Mouse (Mus musculus) urinary bladder, postnatal 36 days (tissue): ENCODE results near the gene Mrpl17.
"Not testable (repeated sequence)": the region's sequence is repeated elsewhere in the genome, so short reads cannot be mapped to it uniquely, and the experiment has no call there.

Experiments
- DNase-seq, 2 experiments: peaks; one replicate each; pipeline ENCODE4 v3.0.0; 2022; ENCODE audit warnings: low spot score in 2 of 2, mixed read lengths in 1 of 2

Gene Mrpl17

GRCm38 (mm10) chr7:105810877-105811489, at the start of gene Mrpl17:
Gene Mrpl17, minus strand, starts transcription at chr7:105811099.
- peak; percentile 99 to 100 for DNase-seq

DNA sequence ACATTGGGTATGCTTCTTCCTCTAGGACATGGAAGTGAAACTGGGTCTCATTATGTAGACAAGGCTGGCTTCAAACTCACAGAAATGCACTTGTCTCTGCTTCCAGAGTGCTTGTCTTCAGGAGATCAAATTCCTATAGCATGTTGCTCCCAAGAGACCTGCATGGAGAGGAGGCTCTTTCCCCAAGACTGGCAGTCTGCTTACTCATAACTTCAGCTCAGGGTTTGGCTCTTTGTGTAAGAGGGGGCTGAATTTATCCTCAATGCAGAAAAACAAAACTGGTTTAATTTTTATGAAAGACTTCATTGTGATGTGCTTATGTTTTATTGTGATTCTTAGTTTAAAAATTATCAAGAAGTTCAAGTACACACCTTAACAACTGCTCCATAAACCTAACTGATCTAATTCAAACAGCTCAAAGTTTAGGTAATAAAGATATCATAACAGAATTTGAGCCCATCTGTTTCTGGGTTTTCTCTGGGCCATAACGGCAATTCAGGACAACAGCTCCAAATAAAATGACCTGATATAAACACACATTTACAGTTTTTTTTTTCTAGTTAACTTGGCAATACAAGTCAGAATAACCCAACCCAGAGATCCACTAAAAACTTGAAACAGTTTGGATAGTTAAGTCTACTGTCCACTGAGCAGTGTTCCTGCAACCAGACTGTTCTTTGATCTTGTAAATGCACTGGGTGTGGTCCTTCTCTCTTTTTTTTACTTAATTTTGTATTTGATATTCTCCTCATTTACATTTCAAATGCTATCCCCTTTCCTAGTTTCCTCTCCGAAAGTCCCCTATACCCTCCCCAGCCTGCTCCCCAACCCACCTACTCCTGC, 45.0 kb upstream of the Mrpl17 start:
- DNase-seq: not testable (repeated sequence)

DNA sequence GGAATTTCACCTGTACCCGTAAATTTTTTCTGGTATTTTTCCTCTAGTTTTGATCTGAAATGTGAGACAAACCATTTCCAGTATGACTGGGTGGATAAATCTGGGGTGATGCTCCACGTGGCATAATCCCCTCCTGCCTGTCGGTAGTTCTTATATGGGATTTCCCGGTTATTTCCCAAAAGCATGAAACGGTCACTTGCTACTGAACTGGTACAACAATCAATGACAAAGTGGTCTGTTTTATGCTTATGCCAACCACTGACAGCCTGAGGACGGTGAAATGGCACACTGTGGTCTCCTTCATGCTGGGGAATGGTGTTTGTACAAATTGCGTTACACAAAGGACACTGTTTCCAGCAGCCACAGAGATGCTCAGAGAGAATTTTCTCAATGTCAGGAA, 13.4 kb upstream of the Mrpl17 start:
- DNase-seq: no peak

- no peak for DNase-seq
Measured at GRCm38 (mm10) chr7:105818483-105818882, 7.6 kb upstream of the Mrpl17 start.

GRCm38 (mm10) chr7:105816736-105817135, 5.8 kb upstream of the Mrpl17 start:
- DNase-seq: no peak

- DNase-seq: no peak
Measured at GRCm38 (mm10) chr7:105813326-105813725, 2.4 kb upstream of the Mrpl17 start.

- DNase-seq: no peak
Measured at GRCm38 (mm10) chr7:105812566-105812965, 1.7 kb upstream of the Mrpl17 start.

DNA sequence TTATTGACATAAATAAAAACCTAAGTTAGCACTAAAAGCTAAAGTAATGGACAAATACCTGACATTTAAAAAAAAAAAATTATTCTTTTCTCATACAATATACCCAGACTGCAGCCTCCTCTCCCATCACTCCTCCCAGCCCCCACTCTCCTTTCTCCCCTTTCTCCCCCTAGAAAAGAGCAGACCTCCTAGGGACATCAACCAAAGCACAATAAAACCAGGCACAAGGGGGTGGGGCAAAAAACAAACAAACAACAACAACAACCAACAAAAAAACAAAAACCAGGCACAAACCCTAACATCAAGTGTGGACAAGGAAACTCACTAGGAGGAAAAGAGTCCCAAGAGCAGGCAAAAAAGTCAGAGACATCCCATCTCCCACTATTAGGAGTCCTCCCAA, 617 bp upstream of the Mrpl17 start:
- DNase-seq: no peak

DNA sequence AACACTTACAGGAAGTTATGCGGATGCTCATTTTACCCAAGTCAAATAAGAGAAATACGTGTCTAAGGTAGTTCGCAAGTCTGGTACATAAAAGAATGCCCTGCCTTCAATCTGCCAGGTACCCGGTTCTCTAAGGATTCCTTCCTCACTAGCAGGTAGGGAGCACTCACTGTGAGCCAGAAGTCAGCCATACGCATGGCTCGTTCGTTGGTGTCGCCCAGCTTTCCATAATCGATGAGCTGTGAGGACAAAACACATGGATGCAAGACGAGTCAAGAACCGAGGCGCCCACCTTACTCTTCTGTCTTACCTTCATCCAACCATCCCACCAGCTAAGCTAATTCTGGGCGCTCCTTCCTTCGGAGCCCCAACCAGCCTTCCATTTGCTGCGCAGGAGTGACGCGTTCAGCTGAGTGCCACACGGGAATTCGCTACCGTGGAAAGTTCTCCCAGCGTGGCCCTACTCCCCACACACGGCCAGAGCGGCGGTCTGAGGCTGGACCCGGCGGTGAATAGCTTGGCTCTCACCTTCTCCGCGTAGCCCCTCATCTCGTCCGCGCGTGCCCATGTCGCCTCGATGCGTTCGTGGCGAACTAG, 521 bp downstream of the Mrpl17 start:
- DNase-seq: no peak

DNA sequence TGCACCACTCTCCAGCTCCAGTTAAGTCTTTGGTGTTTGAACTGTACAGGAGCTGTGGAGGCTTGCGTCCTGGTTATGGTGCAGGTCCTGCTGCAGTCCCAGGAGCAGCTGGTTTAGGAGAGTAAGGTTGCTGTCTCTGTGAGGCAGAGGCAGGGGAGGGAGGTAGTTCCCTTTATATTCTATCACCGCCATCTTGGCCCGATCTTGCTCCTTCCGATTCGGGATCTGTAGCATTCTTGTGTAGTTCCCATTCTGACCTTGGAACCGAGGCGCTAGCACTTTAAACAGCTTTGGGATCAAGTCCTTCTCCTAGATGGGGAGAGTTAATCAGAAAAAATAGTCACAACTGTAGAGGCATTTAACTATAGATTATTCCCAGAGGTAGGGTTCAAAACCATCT, 1.1 kb downstream of the Mrpl17 start:
- DNase-seq: no peak

DNA sequence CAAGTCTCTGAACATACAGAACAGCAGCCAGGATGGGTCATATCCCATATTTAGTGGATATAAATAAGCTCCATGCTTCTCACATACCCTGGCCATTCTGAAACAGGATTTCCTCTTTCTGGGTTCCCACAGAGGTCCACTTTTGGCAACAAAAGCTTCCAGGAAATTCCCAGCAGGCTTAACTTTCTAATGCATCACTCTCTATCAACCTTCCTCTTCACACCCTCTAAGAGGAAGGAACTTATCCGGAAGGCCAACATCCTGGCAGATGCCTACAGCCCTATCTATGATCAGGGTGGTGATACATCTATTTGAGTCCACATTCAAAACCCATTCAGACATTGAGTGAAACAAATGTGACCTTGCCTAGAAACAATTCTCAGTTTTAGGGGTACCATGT, 2.5 kb downstream of the Mrpl17 start:
- DNase-seq: no peak

DNA sequence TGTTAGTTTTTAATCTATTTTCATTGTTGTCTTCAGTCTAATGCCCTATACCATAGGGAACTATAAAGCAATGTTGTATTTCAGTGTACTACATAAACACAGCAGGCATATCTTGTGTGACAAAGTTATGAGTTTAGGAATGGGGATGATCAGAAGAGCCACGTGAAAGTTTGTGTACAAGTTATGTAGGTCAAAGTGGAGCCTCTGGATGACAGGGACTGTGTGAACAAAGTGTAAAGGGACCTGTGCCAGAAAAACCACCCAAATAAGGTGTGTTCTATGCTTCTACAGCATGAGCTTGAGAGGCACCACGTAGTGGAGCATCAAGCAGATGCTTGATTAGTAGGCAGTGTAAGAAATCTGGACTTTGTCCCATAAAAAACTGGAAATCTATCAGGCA, 4.2 kb downstream of the Mrpl17 start:
- DNase-seq: no peak

DNA sequence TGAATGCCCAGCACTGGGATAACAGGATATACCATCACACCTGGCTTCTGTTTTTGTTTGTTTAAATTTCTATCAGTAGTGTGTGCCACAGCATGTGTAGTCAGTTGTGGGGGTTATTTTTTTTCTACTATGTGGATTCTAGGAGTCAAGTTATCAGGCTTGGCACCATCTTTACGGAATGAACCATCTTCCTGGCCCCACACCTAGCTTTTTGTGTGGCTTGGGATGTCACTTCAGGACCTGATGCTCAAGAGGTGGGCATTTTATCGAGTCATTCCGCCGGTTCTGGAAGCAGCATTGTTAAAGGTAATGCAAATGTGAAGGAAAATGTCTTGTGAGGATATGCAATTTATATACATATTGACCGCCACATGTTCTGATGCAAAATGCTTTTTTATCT, 4.8 kb downstream of the Mrpl17 start:
- no peak for DNase-seq

DNA sequence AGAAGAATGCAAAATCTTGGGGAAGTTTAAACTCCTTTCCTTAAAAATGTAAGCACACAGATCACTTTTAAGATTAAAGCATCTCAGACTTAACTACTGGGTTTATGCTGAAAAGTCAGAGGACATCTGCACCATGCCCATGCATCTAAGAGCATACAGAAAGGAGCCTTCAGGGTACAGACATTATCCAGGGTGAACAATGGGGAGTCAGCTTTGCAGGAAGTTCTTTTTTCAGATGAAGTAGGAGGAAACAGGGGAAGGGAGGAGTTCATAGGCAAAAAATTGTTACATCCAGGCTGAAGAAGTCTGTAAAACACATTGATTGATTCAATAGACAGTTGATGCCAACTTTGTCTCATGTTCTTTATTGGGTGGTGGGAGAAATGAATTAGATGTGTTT, 7.5 kb downstream of the Mrpl17 start:
- DNase-seq: no peak

DNA sequence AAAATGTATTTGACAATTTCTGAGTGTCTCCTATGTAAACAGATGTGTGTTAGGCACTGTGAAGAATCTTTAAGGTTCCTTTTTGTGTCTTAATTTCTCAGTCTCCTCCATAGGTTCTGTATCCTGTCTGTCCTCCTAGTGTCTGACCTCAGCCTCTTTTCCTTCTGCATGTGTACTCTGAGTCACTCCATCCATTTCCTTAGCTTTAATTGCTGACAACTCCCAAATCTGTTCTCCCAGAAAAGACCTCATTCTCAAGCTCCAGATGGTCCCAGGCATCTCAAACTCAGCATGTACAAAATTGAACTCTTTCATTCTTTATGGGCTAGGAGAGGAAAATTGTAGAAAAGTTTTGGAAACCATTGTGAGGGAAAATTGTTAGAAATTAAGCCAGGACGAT, 8.1 kb downstream of the Mrpl17 start:
- DNase-seq: no peak

- DNase-seq: no peak
Measured at GRCm38 (mm10) chr7:105802312-105802711, 8.6 kb downstream of the Mrpl17 start.

DNA sequence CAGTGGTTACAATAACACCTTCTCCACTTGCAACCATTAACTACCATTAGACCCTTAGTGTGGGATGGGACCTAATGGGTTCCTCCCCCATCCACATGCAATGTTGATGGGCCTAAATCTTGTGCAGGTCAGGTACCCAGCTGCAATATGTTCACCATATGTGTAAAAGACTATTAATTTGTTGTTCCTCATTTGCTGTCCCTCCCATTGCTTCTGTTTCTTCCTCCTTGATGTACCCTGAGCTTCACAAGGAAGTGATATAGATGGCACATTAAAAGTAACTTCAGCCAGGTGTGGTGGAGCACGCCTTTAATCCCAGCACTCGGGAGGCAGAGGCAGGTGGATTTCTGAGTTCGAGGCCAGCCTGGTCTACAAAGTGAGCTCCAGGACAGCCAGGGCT, 13.9 kb downstream of the Mrpl17 start:
- DNase-seq: no peak

DNA sequence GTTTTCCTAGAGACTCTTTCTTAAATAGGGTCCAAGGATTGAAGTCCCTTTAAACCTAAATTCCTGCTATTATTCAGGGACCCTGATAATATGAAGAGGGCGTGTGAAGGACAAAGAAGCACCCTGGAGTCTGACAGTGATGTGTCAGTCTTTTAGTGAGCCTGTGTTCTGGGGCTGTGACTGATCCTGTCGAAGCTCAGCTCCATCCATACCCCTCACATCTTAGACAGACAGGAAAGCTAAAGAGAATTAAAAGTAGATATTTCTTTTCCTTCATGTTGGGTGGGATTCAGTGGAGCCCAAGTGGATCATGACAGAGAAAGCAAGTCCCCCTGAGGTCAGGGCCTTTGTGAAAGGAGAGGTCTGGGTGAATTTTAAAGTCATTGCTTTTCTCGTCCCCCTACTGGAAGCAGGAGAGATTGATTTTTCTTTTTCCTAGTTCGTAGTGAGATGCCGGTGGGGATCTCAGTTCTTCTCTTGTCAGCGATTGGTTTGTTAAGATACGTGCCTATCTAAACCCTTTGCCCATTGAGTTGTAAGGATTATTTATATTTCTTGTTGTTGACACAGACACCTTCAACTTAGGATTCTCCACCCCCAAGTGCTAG, 15.0 kb downstream of the Mrpl17 start:
- DNase-seq: no peak

- no peak for DNase-seq
Measured at GRCm38 (mm10) chr7:105793701-105794100, 17.2 kb downstream of the Mrpl17 start.

GRCm38 (mm10) chr7:105791147-105791546, 19.8 kb downstream of the Mrpl17 start:
- no peak for DNase-seq

- no peak for DNase-seq
Measured at GRCm38 (mm10) chr7:105787285-105788140, 23.4 kb downstream of the Mrpl17 start, which contains the start of gene Dchs1. Gene Dchs1, minus strand, starts transcription at chr7:105787654.
